Mouse (Mus musculus) ES-E14 (cell line): Measurements from ENCODE around the gene Cenpt.

Experiments used
- CHD2 ChIP-seq: IDR thresholded peaks from 2 replicates; pipeline ENCODE4 v1.6.1; 2014; ENCODE audit warnings: mild to moderate bottlenecking, low read depth, low read length, inconsistent platforms
- HCFC1 ChIP-seq: IDR thresholded peaks from 2 replicates; pipeline ENCODE4 v1.6.1; 2012; ENCODE audit warnings: low read length, inconsistent platforms, borderline replicate concordance; ENCODE audit not compliant: insufficient read depth
- MAFK ChIP-seq: IDR thresholded peaks from 2 replicates; pipeline ENCODE4 v1.6.1; 2014; ENCODE audit warnings: mild to moderate bottlenecking, low read depth, low read length, inconsistent platforms; ENCODE audit not compliant: insufficient read depth
- ZC3H11A ChIP-seq: IDR thresholded peaks from 2 replicates; pipeline ENCODE4 v1.6.1; 2012; ENCODE audit warnings: low read depth, mild to moderate bottlenecking, inconsistent platforms, low read length, borderline replicate concordance
- ZNF384 ChIP-seq: IDR thresholded peaks from 2 replicates; pipeline ENCODE4 v1.6.1; 2012; ENCODE audit warnings: low read depth, low read length, inconsistent platforms

DNA sequence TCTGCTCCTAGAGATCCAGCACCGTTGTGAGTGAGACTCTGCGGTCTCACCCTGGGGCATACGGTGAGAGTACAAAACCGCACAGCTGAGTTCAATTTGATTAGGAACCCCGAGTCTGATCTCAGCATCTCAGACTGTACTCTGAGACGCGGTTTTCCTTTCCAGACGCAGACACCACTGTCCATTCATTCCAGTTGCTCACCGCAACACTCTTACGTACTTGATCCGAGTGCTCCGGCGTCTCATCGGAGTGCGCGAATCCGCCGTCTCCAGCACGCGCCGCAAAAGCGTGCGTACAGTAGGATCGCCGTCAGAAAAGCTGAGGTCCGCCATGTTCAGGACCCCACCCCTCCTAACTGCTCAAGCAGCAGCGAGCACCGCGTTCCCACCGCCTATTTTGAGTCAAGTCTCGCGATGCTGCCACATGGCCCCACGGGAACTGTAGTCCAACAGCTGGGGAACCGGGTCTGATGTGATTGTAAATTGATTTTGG lies 1.4 kb downstream of the Cenpt start:
- no peak for TF ChIP-seq MAFK
- peak; percentile 100 for TF ChIP-seq CHD2
- peak; percentile 98 for TF ChIP-seq HCFC1
- no peak for TF ChIP-seq ZC3H11A
- TF ChIP-seq ZNF384: peak; percentile 22; the same call in 1 of the 2 replicates
